Mouse (Mus musculus) erythroblast, embryonic 14.5 days (primary cell): ENCODE results near the gene Ddx19a. TPM values are rescaled to one million over a fixed set of nuclear protein-coding genes. Genes with fewer than 3 reads are reported as not detected.

Source experiments
- H3K27me3 ChIP-seq: 2 replicates; pipeline ENCODE4 v1.6.1; 2012; ENCODE audit warnings: inconsistent platforms; ENCODE audit not compliant: control insufficient read depth
- H3K36me3 ChIP-seq: 2 replicates; pipeline ENCODE4 v1.6.1; 2012; ENCODE audit warnings: mild to moderate bottlenecking, inconsistent platforms; ENCODE audit not compliant: control insufficient read depth
- H3K4me1 ChIP-seq: 2 replicates; pipeline ENCODE4 v1.6.1; 2012; ENCODE audit warnings: inconsistent platforms; ENCODE audit not compliant: control insufficient read depth
- H3K4me3 ChIP-seq: replicated peaks from 2 replicates; pipeline ENCODE3; 2012; ENCODE audit warnings: moderate library complexity, mild to moderate bottlenecking, inconsistent platforms
- H3K9me3 ChIP-seq: 2 replicates; pipeline ENCODE4 v1.6.1; 2012; ENCODE audit warnings: low read length, inconsistent platforms, mixed read lengths; ENCODE audit not compliant: control insufficient read depth
- GATA1 ChIP-seq: IDR thresholded peaks from 2 replicates; pipeline ENCODE4 v1.6.1; 2012; ENCODE audit warnings: low read length, inconsistent platforms, mixed read lengths
- TAL1 ChIP-seq: IDR thresholded peaks from 3 replicates; pipeline ENCODE4 v1.6.1; 2012; ENCODE audit warnings: low read length, inconsistent platforms, mixed read lengths
- polyA plus RNA-seq: library from polyadenylated mRNA; stranded (reverse); fragments of >175 nt; gene quantifications from 2 replicates; pipeline ENCODE4 v1.2.3, GENCODE M21; 2012

Gene Ddx19a
- polyA plus RNA-seq = 4.4 and 5.7 TPM in 2 replicates

DNA sequence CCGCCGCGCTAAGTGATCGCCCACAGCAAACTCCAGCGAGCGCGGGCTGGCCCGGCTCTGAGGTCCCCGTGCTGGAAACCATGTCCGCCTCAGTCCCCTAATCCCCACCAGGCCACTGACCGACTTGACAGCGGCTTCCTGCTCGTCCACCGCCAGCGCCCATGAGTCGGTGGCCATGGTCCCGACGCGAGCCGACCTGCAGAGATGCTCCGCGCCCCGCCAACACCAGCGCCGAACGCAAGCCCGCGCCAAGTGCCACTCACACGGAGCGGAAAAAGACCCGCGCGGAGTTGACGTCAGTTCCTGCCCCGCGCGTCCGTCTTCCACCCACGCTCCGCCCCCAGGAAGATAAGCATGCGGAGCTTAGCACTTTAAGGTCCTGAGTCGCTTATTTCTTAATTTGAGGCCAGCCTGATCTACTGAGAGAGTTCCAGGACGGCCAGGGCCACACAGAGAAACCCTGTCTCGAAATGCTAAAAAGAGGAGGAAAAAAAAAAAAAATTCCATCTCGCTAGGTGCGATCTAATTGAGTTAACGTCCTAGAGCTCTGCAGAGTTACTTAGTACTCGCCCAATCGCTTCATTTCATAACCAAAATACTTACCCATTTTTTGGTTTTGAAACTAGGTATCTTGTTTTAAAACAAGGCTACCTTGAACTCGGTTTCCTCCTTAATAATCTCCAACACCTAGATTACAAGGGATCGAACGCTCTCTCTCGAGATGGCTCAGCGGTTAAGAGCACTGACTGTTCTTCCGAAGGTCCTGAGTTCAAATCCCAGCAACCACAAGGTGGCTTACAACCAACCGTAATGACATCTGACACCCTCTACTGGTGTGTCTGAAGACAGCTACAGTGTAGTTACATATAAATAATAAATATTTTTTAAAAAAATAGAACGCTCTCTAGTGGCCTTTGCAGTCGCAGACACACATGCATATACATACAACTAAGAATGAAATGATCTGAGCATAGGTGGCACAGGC lies at the start of gene Ddx19a:
Ddx19a (minus strand) TSS at position 254 of the 985 bp plus-strand sequence.
- Histone ChIP-seq H3K4me1 (peaks cover 39% of the 10 kb centered on the region), H3K36me3 (peaks cover 31% of the 10 kb centered on the region), H3K9me3 (no peaks in the 10 kb centered on the region), H3K4me3 (peak within 1 kb of the TSS; percentile 88), H3K27me3 (no peaks in the 10 kb centered on the region)
- TF ChIP-seq TAL1 (no peak), GATA1 (peak; percentile 67)

DNA sequence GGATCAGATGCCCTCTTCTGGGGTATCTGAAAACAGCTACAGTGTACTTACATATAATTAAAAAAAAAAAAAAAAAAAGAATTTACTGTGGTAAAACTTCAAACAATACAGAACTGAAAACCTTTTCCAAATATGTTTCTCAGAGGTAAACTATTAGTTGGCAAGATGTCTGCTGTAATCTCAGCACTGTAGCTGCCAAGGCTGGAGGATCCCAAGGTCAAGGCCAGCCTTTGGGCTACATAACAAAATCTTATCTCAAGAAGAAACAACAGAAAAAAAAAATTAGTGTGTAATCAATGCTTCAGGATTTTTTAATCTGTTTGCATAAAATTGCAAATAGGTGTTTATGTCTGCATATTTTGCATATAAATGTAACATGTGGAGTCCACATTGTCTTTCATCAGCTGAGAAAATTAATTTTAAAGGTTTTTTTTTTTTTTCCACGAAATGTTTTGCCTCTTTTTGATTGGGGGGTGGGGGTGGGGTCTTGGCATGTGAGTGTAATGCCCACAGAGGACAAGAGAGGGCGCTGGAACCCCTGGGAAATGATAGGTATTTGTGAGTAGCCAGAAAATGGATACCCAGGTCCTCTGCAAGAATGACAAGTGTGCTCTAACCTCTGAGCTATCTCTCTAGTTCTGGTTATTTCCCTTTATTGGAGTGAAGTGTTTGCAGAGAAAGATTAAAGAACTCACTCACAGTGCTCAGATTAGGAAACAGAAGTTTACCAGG lies 46.6 kb upstream of the Ddx19a start:
- H3K36me3 ChIP-seq = peaks cover 100% of the 10 kb centered on the region
- H3K4me3 ChIP-seq = no peak overlapping the region
- no peaks in the 10 kb centered on the region for H3K9me3 ChIP-seq
- TF ChIP-seq TAL1 (no peak), GATA1 (no peak)
- H3K27me3 ChIP-seq = no peaks in the 10 kb centered on the region; the same call in 1 of the 2 replicates
- H3K4me1 ChIP-seq = peaks cover 3% of the 10 kb centered on the region; the same call in 1 of the 2 replicates

DNA sequence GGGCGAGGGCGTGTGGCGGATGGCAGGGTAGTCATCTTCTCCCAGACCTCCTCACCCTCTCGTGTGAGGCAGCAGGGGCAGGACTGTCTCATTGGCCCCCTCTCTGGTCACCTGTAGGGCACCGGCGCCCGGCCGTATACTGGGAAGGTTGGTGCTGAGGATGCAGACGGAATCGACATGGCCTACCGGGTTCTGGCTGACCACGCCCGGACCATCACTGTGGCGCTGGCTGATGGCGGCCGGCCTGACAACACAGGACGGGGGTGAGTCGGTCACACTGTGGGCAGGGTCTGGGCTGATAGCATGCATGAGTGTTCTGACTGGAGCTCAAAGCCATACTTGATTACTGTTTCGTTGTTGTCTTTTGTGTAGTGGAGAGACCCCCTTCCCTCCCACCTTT lies 44.9 kb upstream of the Ddx19a start:
- Histone ChIP-seq H3K9me3 (no peaks in the 10 kb centered on the region), H3K27me3 (no peaks in the 10 kb centered on the region; the same call in 1 of the 2 replicates), H3K36me3 (peaks cover 100% of the 10 kb centered on the region), H3K4me3 (no peak overlapping the region), H3K4me1 (peaks cover 5% of the 10 kb centered on the region; the same call in 1 of the 2 replicates)
- no peak for TF ChIP-seq GATA1

DNA sequence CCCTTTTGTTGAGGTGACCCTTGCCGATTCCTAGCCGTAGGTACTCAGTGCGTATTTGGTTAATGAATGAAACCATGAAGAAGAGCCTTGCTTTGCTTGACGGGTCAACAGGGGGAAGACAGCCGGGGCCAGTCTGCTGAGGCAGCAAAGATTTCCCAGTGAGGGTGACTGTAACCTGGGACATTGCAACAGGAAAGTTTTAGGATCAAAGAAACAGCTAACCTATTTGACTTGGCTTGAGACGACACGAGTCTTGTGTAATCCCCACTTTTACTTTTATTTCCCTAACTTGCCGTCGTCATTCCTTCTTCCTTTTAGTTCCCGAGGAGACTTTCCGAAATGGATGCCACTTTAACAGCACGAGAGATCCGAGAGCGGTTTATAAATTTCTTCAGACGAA lies 39.0 kb upstream of the Ddx19a start:
- no peak for TF ChIP-seq GATA1
- peaks cover 1% of the 10 kb centered on the region for H3K27me3 ChIP-seq
- H3K9me3 ChIP-seq = no peaks in the 10 kb centered on the region; the same call in 1 of the 2 replicates
- peak overlapping the region; percentile 10 for H3K4me3 ChIP-seq
- peaks cover 37% of the 10 kb centered on the region for H3K4me1 ChIP-seq
- H3K36me3 ChIP-seq = peaks cover 72% of the 10 kb centered on the region

DNA sequence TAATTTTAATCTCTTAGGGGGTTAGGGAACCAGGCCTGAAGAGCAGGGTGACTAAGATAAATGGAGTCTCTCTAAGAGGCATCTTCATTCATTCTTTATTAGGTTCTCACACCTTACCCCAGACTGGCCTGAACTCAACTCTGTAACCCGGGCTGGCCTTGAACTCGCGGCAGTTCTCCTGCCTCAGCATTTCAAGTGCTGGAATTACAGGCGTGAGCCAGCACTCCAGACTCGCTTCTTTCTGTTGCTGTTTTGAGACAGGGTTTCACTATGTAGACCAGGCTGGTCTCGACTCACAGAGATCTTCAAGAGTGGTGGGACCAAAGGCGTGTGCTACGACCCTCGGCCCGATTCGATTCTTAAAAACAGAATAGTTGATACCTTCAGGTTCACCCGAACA lies 36.7 kb upstream of the Ddx19a start:
- peak overlapping the region; percentile 97 for H3K4me3 ChIP-seq
- H3K36me3 ChIP-seq = peaks cover 49% of the 10 kb centered on the region
- H3K9me3 ChIP-seq = no peaks in the 10 kb centered on the region; the same call in 1 of the 2 replicates
- H3K4me1 ChIP-seq = peaks cover 49% of the 10 kb centered on the region
- H3K27me3 ChIP-seq = peaks cover 3% of the 10 kb centered on the region
- no peak for TF ChIP-seq TAL1
- no peak for TF ChIP-seq GATA1

DNA sequence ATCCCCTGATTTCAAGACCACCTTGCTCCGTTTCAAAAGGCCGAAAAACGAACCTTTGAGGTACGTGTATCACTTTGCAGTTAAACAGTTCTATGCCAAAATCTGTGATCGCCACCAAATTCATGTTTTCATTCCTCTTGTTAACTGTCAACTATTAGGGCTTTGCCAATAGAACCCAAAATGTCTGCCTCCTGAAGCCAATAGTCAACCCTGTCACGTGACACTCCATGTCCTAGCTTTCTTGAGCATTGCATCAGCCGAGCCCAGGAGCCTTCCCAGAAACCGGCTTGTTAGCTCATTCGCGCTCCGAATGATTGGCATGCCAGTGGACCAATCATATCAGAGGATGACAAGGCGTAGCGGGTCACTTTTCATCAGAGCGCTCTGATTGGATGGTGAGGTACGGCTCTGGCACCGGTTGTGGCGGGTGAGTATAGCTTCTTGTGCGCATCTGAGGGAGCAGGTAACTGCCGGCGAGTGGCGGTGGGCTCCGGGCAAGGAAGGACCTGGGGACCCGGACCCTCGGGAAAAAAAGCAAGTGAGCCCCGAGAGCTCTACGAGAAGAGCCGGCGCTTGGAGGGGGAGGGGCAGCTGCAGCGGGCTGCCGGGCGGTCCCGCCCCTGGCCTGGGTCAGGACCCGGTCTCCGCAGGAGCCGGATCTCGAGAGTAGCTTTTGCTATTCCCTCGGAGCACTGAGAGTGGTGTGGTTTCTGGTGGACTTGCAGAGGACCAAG lies 36.0 kb upstream of the Ddx19a start:
- no peak for TF ChIP-seq TAL1
- no peak for TF ChIP-seq GATA1
- Histone ChIP-seq H3K4me3 (peak overlapping the region; percentile 97), H3K4me1 (peaks cover 49% of the 10 kb centered on the region), H3K36me3 (peaks cover 43% of the 10 kb centered on the region), H3K9me3 (no peaks in the 10 kb centered on the region; the same call in 1 of the 2 replicates), H3K27me3 (peaks cover 3% of the 10 kb centered on the region)

DNA sequence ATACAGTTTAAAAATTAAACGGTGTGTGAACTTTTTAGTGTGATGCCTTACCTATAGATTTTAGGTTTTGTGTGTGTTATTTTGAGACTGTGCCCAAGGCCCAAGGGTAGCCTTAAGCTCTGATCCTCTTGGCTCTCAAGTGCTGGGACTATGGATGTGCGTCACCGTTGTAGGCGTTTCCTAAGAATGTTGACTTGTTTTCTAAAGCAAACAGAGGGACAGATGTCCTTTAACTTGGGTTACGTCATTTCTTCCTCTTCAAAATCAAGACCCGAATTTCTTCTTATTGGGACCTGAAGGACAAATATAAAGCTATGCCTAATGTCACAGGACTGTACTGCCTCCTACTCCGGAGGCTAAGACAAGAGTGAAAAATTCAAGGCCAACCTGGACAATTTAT lies 35.3 kb upstream of the Ddx19a start, which contains the start of gene Aars:
Aars (plus strand) TSS at position 229 of the 400 bp plus-strand sequence.
- Histone ChIP-seq H3K36me3 (peaks cover 35% of the 10 kb centered on the region), H3K27me3 (peaks cover 3% of the 10 kb centered on the region), H3K4me1 (peaks cover 54% of the 10 kb centered on the region), H3K4me3 (peak within 1 kb of the TSS; percentile 97), H3K9me3 (no peaks in the 10 kb centered on the region; the same call in 1 of the 2 replicates)
- TF ChIP-seq TAL1 (no peak), GATA1 (no peak)

DNA sequence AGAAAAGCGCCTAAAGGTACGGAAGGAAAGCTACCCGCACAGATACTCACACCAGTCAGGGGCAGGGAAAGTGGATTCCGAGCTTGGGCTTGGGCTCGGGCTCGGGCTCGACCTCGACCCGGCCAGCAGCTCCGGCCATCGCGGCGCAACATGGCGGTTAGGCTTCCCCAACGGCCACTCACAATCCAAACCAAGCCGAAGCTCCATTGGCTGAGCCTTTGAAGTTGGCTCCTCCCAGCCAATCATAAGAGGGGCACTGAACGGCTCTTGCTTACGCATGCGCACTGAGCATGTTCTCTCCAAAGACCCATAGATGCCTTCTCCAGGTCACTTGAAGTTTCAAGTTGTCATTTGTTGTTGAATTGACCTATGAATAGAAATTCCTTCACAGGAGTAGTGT lies 34.0 kb upstream of the Ddx19a start, which contains the start of gene Ddx19b:
Ddx19b (minus strand) TSS at position 180 of the 400 bp plus-strand sequence.
- peaks cover 3% of the 10 kb centered on the region for H3K27me3 ChIP-seq
- no peaks in the 10 kb centered on the region; the same call in 1 of the 2 replicates for H3K9me3 ChIP-seq
- H3K4me3 ChIP-seq = no peak within 1 kb of the TSS
- TF ChIP-seq GATA1 = no peak
- TF ChIP-seq TAL1 = no peak
- peaks cover 22% of the 10 kb centered on the region for H3K36me3 ChIP-seq
- peaks cover 59% of the 10 kb centered on the region for H3K4me1 ChIP-seq
